Mouse (Mus musculus) cortical plate, adult 2 months (tissue): ENCODE measurements around the gene Stat1.

ENCODE experiments used
- CTCF ChIP-seq: fragments of 200-500 bp; IDR thresholded peaks from 2 replicates; pipeline ENCODE4 v1.5.1; 2011; ENCODE audit warnings: mild to moderate bottlenecking, control low read depth, low read length; ENCODE audit not compliant: insufficient read depth; ENCODE audit errors: extremely low read depth
- POLR2A ChIP-seq: fragments of 200-500 bp; IDR thresholded peaks from 2 replicates; pipeline ENCODE4 v1.6.1; 2011; ENCODE audit warnings: mild to moderate bottlenecking, low read length, control low read depth; ENCODE audit not compliant: insufficient read depth; ENCODE audit errors: extremely low read depth

- no peak for TF ChIP-seq CTCF
- TF ChIP-seq POLR2A, result no peak
These were observed 5.6 kb downstream of the Stat1 start for GRCm38 (mm10) chr1:52124818-52125217.
